Mouse (Mus musculus) testis, adult 2 months (tissue): ENCODE data around the gene Sgsm2. TPM values are rescaled to one million over a fixed set of nuclear protein-coding genes. Genes with fewer than 3 reads are reported as not detected.

Experiments used
- H3K27ac ChIP-seq: fragments of 200-500 bp; 2 replicates; pipeline ENCODE4 v1.5.1; 2012; ENCODE audit warnings: low read depth, low read length; ENCODE audit not compliant: control insufficient read depth, insufficient read depth
- H3K27me3 ChIP-seq: fragments of 200-500 bp; 2 replicates; pipeline ENCODE4 v1.6.1; 2012; ENCODE audit warnings: mild to moderate bottlenecking, low read length, moderate library complexity; ENCODE audit not compliant: control insufficient read depth, insufficient read depth
- H3K36me3 ChIP-seq: fragments of 200-500 bp; 2 replicates; pipeline ENCODE4 v1.6.1; 2012; ENCODE audit warnings: mild to moderate bottlenecking, low read length; ENCODE audit not compliant: control insufficient read depth, insufficient read depth
- H3K4me1 ChIP-seq: fragments of 200-500 bp; 2 replicates; pipeline ENCODE4 v1.6.1; 2012; ENCODE audit warnings: low read length; ENCODE audit not compliant: control insufficient read depth, insufficient read depth
- H3K4me3 ChIP-seq: fragments of 200-500 bp; 2 replicates; pipeline ENCODE4 v1.5.1; 2012; ENCODE audit warnings: low read depth, mild to moderate bottlenecking, low read length, moderate library complexity, mixed read lengths; ENCODE audit not compliant: control insufficient read depth
- CTCF ChIP-seq: fragments of 200-500 bp; IDR thresholded peaks from 2 replicates; pipeline ENCODE4 v1.5.1; 2012; ENCODE audit warnings: low read depth, mild to moderate bottlenecking, inconsistent platforms, low read length, moderate library complexity; ENCODE audit not compliant: control insufficient read depth, insufficient read depth, insufficient replicate concordance
- POLR2A ChIP-seq: fragments of 200-500 bp; IDR thresholded peaks from 2 replicates; pipeline ENCODE4 v1.6.1; 2012; ENCODE audit warnings: low read depth, mild to moderate bottlenecking, inconsistent platforms, low read length, moderate library complexity; ENCODE audit not compliant: control insufficient read depth
- polyA plus RNA-seq: library from polyadenylated mRNA; depleted of rRNA; stranded (reverse); fragments of >200 nt; gene quantifications from 2 replicates; pipeline ENCODE4 v1.2.3, GENCODE M21; 2012

The Sgsm2 gene
- polyA plus RNA-seq, 1 experiment, result 27.9 TPM

GRCm38 (mm10) chr11:74831606-74832451, 65.0 kb downstream of the Sgsm2 start:
- Histone ChIP-seq H3K4me1 (peaks cover 55% of the 10 kb centered on the region), H3K4me3 (peak overlapping the region; percentile 91), H3K27me3 (no peaks in the 10 kb centered on the region), H3K36me3 (no peaks in the 10 kb centered on the region), H3K27ac (peak overlapping the region; percentile 78)
- TF ChIP-seq POLR2A (peak; percentile 76; the same call in 1 of the 2 replicates), CTCF (no peak)

- Histone ChIP-seq H3K36me3 (no peaks in the 10 kb centered on the region), H3K27me3 (no peaks in the 10 kb centered on the region), H3K4me3 (peak overlapping the region; percentile 91), H3K27ac (peak overlapping the region; percentile 57), H3K4me1 (peaks cover 49% of the 10 kb centered on the region)
- TF ChIP-seq POLR2A, result no peak
- TF ChIP-seq CTCF, result no peak
Measured at GRCm38 (mm10) chr11:74831191-74831605, 65.7 kb downstream of the Sgsm2 start.

DNA sequence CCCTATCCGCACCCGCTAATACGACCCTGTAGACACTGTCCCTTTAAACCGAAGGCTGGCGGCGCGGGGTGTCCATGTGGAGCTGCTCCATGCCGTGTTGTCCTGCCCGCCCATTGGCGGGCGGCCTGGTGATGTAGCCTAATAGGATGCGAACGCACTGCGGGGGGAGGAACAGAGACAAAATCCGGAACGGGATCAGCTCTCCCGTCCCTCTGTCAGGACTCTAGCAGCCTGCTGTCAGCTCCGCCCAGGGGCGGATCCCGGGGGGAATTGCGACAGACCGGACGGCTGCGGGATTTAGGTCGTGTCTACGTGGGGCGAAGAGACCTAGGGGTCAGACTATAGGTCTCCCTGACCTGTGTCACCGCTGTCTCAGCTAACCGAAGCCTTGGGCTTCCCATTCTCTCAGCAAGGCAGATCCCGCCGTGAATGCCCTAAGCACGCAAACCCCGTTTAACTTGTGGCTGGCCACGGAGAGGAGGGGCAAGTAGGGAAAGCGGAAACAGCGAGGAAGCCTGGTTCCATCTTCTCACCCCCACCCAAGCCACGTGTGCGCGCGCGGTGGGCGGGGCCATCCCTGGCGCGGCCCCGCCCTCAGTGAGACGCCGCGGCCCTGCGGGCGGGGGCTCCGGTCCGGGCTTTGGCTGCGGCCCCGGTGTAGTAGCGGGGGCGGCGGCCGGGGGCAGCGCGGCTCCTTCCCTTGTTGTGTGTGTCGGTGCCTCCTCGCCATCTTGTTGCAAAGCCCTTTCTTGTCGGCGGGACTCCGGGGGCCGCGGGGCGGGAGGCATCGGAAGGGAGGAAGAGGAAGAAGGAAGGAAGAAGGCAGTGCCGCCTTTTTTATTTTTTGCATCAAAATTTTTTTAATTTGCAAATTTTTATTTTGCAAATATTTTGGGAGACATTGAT, 66.4 kb downstream of the Sgsm2 start, which contains the start of gene Mnt:
Gene Mnt, plus strand, starts transcription at position 665 of the 906 bp plus-strand sequence.
- H3K27me3 ChIP-seq, result no peaks in the 10 kb centered on the region
- H3K27ac ChIP-seq, result peak within 1 kb of the TSS; percentile 96
- H3K4me3 ChIP-seq, result peak within 1 kb of the TSS; percentile 91
- H3K4me1 ChIP-seq, result peaks cover 43% of the 10 kb centered on the region
- peak; percentile 50 for TF ChIP-seq POLR2A
- TF ChIP-seq CTCF, result no peak
- no peaks in the 10 kb centered on the region for H3K36me3 ChIP-seq

- H3K4me1 ChIP-seq, result peaks cover 41% of the 10 kb centered on the region
- no peaks in the 10 kb centered on the region for H3K36me3 ChIP-seq
- peak overlapping the region; percentile 96 for H3K27ac ChIP-seq
- no peak for TF ChIP-seq CTCF
- no peak; the same call in 1 of the 2 replicates for TF ChIP-seq POLR2A
- H3K4me3 ChIP-seq, result peak overlapping the region; percentile 91
- H3K27me3 ChIP-seq, result no peaks in the 10 kb centered on the region
Measured at GRCm38 (mm10) chr11:74829812-74830211, 67.0 kb downstream of the Sgsm2 start.

DNA sequence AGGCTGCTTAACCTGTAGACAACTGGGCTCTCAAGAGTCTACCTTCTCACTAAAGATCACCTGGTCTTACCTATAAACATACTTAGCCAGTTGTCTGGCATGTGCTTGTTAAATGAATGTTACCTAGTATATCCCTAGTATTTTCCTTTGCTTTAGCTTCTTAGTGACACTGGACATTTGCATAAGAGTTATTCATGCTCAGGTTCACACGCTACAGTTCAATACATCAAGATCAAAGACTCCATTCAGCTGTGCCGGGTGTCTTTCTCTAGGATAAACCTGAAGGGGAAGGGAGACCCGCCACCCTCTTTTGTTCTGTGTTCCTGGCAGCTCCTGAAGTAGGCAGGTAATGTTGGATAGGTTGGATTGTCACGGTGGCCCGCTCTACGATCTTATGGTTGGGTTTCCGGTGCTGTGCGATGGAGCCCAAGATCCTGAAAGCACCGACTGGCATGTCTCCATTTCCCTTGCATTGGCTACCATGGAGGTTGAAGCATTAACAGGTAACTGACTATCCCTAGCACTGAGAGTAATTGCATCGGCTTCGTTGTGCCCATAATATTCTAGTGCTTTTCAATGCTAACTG, 67.8 kb downstream of the Sgsm2 start:
- H3K27ac ChIP-seq, result peak overlapping the region; percentile 96
- H3K4me1 ChIP-seq, result peaks cover 33% of the 10 kb centered on the region
- peak overlapping the region; percentile 91; the same call in 1 of the 2 replicates for H3K4me3 ChIP-seq
- TF ChIP-seq POLR2A (no peak), CTCF (no peak)
- no peaks in the 10 kb centered on the region for H3K36me3 ChIP-seq
- H3K27me3 ChIP-seq, result no peaks in the 10 kb centered on the region

- Histone ChIP-seq H3K4me1 (peaks cover 27% of the 10 kb centered on the region), H3K27ac (no peak overlapping the region; the same call in 1 of the 2 replicates), H3K27me3 (no peaks in the 10 kb centered on the region), H3K36me3 (no peaks in the 10 kb centered on the region), H3K4me3 (no peak overlapping the region)
- no peak for TF ChIP-seq CTCF
- TF ChIP-seq POLR2A, result no peak
Measured at GRCm38 (mm10) chr11:74828404-74828931, 68.4 kb downstream of the Sgsm2 start.
